Mouse (Mus musculus) G1E (cell line): Measurements from ENCODE around the gene Hp1bp3. TPM values are rescaled to one million over a fixed set of nuclear protein-coding genes. Genes with fewer than 3 reads are reported as not detected.
A peak's percentile ranks its signal among the peaks of the same experiment; 100 is the strongest.

Source experiments
- ATAC-seq: 2 replicates; pipeline ENCODE4 v1.8.0; 2016; ENCODE audit warnings: mild to moderate bottlenecking; ENCODE audit not compliant: insufficient number of reproducible peaks, poor library complexity, low FRiP score, severe bottlenecking; ENCODE audit errors: extremely low read depth
- DNase-seq: peaks from one replicate; pipeline ENCODE4 v3.0.0; 2012; ENCODE audit warnings: low spot score
- H3K27me3 ChIP-seq: 2 replicates; pipeline ENCODE4 v1.6.1; 2012; ENCODE audit warnings: mild to moderate bottlenecking, low read length, inconsistent platforms; ENCODE audit not compliant: insufficient read depth
- H3K36me3 ChIP-seq: replicated peaks from 2 replicates; pipeline ENCODE3; 2012; ENCODE audit warnings: mild to moderate bottlenecking, inconsistent platforms
- H3K4me1 ChIP-seq: 2 replicates; pipeline ENCODE4 v1.6.1; 2012; ENCODE audit warnings: low read depth, low read length, inconsistent platforms, mixed read lengths; ENCODE audit not compliant: insufficient read depth
- H3K4me3 ChIP-seq: 2 replicates; pipeline ENCODE4 v1.5.1; 2012; ENCODE audit warnings: low read depth, mild to moderate bottlenecking, inconsistent platforms, low read length, moderate library complexity, mixed read lengths
- H3K9me3 ChIP-seq: replicated peaks from 2 replicates; pipeline ENCODE4 v1.6.1; 2012; ENCODE audit warnings: inconsistent platforms
- CTCF ChIP-seq: IDR thresholded peaks from 2 replicates; pipeline ENCODE4 v1.5.1; 2012; ENCODE audit warnings: low read depth, low read length, inconsistent platforms, mixed read lengths
- GATA1 ChIP-seq: IDR thresholded peaks from 2 replicates; pipeline ENCODE4 v1.6.1; 2012; ENCODE audit warnings: borderline replicate concordance, low read length, inconsistent platforms, mixed read lengths
- GATA2 ChIP-seq: IDR thresholded peaks from 2 replicates; pipeline ENCODE4 v1.6.1; 2012; ENCODE audit warnings: low read depth, low read length, inconsistent platforms, borderline replicate concordance
- POLR2AphosphoS5 ChIP-seq: IDR thresholded peaks from 2 replicates; pipeline ENCODE4 v1.6.1; 2012; ENCODE audit warnings: low read depth, low read length, inconsistent platforms; ENCODE audit not compliant: insufficient replicate concordance
- TAL1 ChIP-seq: conservative IDR thresholded peaks from 2 replicates; pipeline ENCODE4 v1.6.1; 2012; ENCODE audit warnings: low read depth, low read length, inconsistent platforms, mixed read lengths
- polyA plus RNA-seq: library from polyadenylated mRNA; stranded (reverse); fragments of >175 nt; gene quantifications from 2 replicates; pipeline ENCODE4 v1.2.3, GENCODE M21; 2012
- total RNA-seq, 2 experiments: library from RNA; stranded (forward) in 1 of 2; stranded (reverse) in 1 of 2; fragments of 200-1000 nt in 1 of 2; fragments of >200 nt in 1 of 2; fragmentation: Nextera tagmentation in 1 of 2; gene quantifications; 2 replicates each; pipeline ENCODE4 v1.2.3; 2014 to 2017

The Hp1bp3 gene
- 179 and 216 TPM in 2 replicates for total RNA-seq (2014; fragmentation: Nextera tagmentation)
- total RNA-seq (2017): 118 and 127 TPM in 2 replicates
- polyA plus RNA-seq: 41.6 TPM in 2 replicates

- ATAC-seq: peak; percentile 23
- no peaks in the 10 kb centered on the region for H3K27me3 ChIP-seq
- peaks cover 26% of the 10 kb centered on the region for H3K36me3 ChIP-seq
- H3K4me3 ChIP-seq: peak within 1 kb of the TSS; percentile 99
- peaks cover 39% of the 10 kb centered on the region for H3K4me1 ChIP-seq
- DNase-seq: peak; percentile 91
- H3K9me3 ChIP-seq: no peaks in the 10 kb centered on the region
- TF ChIP-seq POLR2AphosphoS5: no peak
- TF ChIP-seq GATA2: no peak
- no peak for TF ChIP-seq TAL1
- no peak for TF ChIP-seq GATA1
- TF ChIP-seq CTCF: no peak
Measured at GRCm38 (mm10) chr4:138216200-138216890, at the start of gene Hp1bp3. Gene Hp1bp3 (plus strand): TSS chr4:138216296.

- DNase-seq (no peak), ATAC-seq (no peak)
- TF ChIP-seq GATA2: no peak
- TF ChIP-seq CTCF: no peak
- TF ChIP-seq POLR2AphosphoS5: no peak
- no peak for TF ChIP-seq GATA1
- TF ChIP-seq TAL1: no peak
- H3K27me3 ChIP-seq: no peaks in the 10 kb centered on the region
- no peaks in the 10 kb centered on the region for H3K4me1 ChIP-seq
- H3K36me3 ChIP-seq: peaks cover 96% of the 10 kb centered on the region
- H3K9me3 ChIP-seq: no peaks in the 10 kb centered on the region
- H3K4me3 ChIP-seq: no peak overlapping the region
Measured at GRCm38 (mm10) chr4:138166519-138166918, 49.6 kb upstream of the Hp1bp3 start.

- DNase-seq (no peak), ATAC-seq (no peak)
- Histone ChIP-seq H3K27me3 (no peaks in the 10 kb centered on the region), H3K9me3 (no peaks in the 10 kb centered on the region), H3K4me1 (no peaks in the 10 kb centered on the region), H3K36me3 (peaks cover 98% of the 10 kb centered on the region), H3K4me3 (no peak overlapping the region)
- TF ChIP-seq POLR2AphosphoS5: no peak
- no peak for TF ChIP-seq GATA2
- TF ChIP-seq TAL1: no peak
- no peak for TF ChIP-seq CTCF
- TF ChIP-seq GATA1: no peak
Measured at GRCm38 (mm10) chr4:138168162-138168561, 47.9 kb upstream of the Hp1bp3 start.

GRCm38 (mm10) chr4:138169420-138169819 is 46.7 kb upstream of the Hp1bp3 start:
- no peaks in the 10 kb centered on the region for H3K4me1 ChIP-seq
- TF ChIP-seq GATA2 (no peak), POLR2AphosphoS5 (no peak), TAL1 (no peak), CTCF (no peak), GATA1 (no peak)
- no peaks in the 10 kb centered on the region for H3K27me3 ChIP-seq
- no peak overlapping the region for H3K4me3 ChIP-seq
- no peak for ATAC-seq
- no peaks in the 10 kb centered on the region for H3K9me3 ChIP-seq
- H3K36me3 ChIP-seq: peaks cover 92% of the 10 kb centered on the region
- no peak for DNase-seq

GRCm38 (mm10) chr4:138172686-138173085 is 43.4 kb upstream of the Hp1bp3 start:
- Histone ChIP-seq H3K9me3 (no peaks in the 10 kb centered on the region), H3K36me3 (peaks cover 93% of the 10 kb centered on the region), H3K27me3 (no peaks in the 10 kb centered on the region), H3K4me3 (no peak overlapping the region), H3K4me1 (no peaks in the 10 kb centered on the region)
- DNase-seq (no peak), ATAC-seq (no peak)
- no peak for TF ChIP-seq CTCF
- TF ChIP-seq POLR2AphosphoS5: no peak
- no peak for TF ChIP-seq TAL1
- no peak for TF ChIP-seq GATA1
- no peak for TF ChIP-seq GATA2

- peaks cover 95% of the 10 kb centered on the region for H3K36me3 ChIP-seq
Measured at GRCm38 (mm10) chr4:138179391-138179790, 36.7 kb upstream of the Hp1bp3 start.

More at GRCm38 (mm10) chr4:138179391-138179790, 36.7 kb upstream of the Hp1bp3 start:
- Histone ChIP-seq H3K4me1 (peaks cover 2% of the 10 kb centered on the region), H3K4me3 (no peak overlapping the region), H3K9me3 (no peaks in the 10 kb centered on the region), H3K27me3 (no peaks in the 10 kb centered on the region)
- no peak for ATAC-seq
- TF ChIP-seq GATA2: no peak
- TF ChIP-seq CTCF: no peak
- no peak for DNase-seq
